Mouse (Mus musculus) kidney, adult 2 months (tissue): ENCODE measurements around the gene Tbc1d25. TPM values are rescaled to one million over a fixed set of nuclear protein-coding genes. Genes with fewer than 3 reads are reported as not detected.

Experiments used
- DNase-seq: peaks from one replicate; pipeline ENCODE4 v3.0.0; 2021
- H3K27ac ChIP-seq: fragments of 200-500 bp; 2 replicates; pipeline ENCODE4 v1.5.1; 2012; ENCODE audit warnings: low read depth, low read length, control low read depth, inconsistent platforms; ENCODE audit not compliant: insufficient read depth
- H3K27me3 ChIP-seq: fragments of 200-500 bp; replicated peaks from 2 replicates; pipeline ENCODE4 v1.6.1; 2012; ENCODE audit warnings: mild to moderate bottlenecking, moderate library complexity, low read length, inconsistent platforms; ENCODE audit not compliant: control insufficient read depth, insufficient read depth
- H3K36me3 ChIP-seq: fragments of 200-500 bp; 2 replicates; pipeline ENCODE4 v1.6.1; 2012; ENCODE audit warnings: mild to moderate bottlenecking, moderate library complexity, low read length, inconsistent platforms; ENCODE audit not compliant: control insufficient read depth, insufficient read depth
- H3K4me1 ChIP-seq: fragments of 200-500 bp; 2 replicates; pipeline ENCODE4 v1.6.1; 2011; ENCODE audit warnings: low read length; ENCODE audit not compliant: control insufficient read depth, insufficient read depth
- H3K4me3 ChIP-seq: fragments of 200-500 bp; 2 replicates; pipeline ENCODE4 v1.5.1; 2011; ENCODE audit warnings: mild to moderate bottlenecking, low read depth, low read length, control low read depth; ENCODE audit not compliant: insufficient read depth
- CTCF ChIP-seq: fragments of 200-500 bp; conservative IDR thresholded peaks from 2 replicates; pipeline ENCODE4 v1.5.1; 2011; ENCODE audit warnings: low read depth, mild to moderate bottlenecking, control low read depth, low read length, moderate library complexity, mixed read lengths; ENCODE audit not compliant: insufficient read depth, insufficient read length
- POLR2A ChIP-seq: fragments of 200-500 bp; IDR thresholded peaks from one replicate; pipeline ENCODE4 v1.6.1; 2011; ENCODE audit warnings: low read depth, low read length, control low read depth
- WGBS: fragments of 180-500 bp; shearing (Covaris S2); methylation state at CpG from one replicate; pipeline ENCODE4 v1.1.7; 2018; 5-methylcytosine and 5-hydroxymethylcytosine counted together
- polyA plus RNA-seq: library from polyadenylated mRNA; depleted of rRNA; stranded (reverse); fragments of >200 nt; gene quantifications from 2 replicates; pipeline ENCODE4 v1.2.3, GENCODE M21; 2012; rRNA removed

Tbc1d25 gene
- polyA plus RNA-seq: 17.0 and 19.0 TPM in 2 replicates

GRCm38 (mm10) chrX:8175504-8176385 lies at the start of gene Tbc1d25:
Gene Tbc1d25 (minus strand): TSS chrX:8176181.
- Histone ChIP-seq H3K4me1 (no peaks in the 10 kb centered on the region), H3K4me3 (peak within 1 kb of the TSS; percentile 82), H3K27me3 (no peaks in the 10 kb centered on the region), H3K27ac (peak within 1 kb of the TSS; percentile 54; the same call in 1 of the 2 replicates), H3K36me3 (no peaks in the 10 kb centered on the region)
- peak; percentile 96 for DNase-seq
- TF ChIP-seq POLR2A: no peak
- TF ChIP-seq CTCF: 0 out of 2 replicates have a peak, but pooled peaks have one; percentile 21
- under 1% methylated on average over 56 of the region's 56 CpGs for WGBS

- WGBS: 90% methylated on average over 7 of the region's 7 CpGs
- no peak for TF ChIP-seq CTCF
- no peak for TF ChIP-seq POLR2A
- H3K36me3 ChIP-seq: no peaks in the 10 kb centered on the region
- H3K27ac ChIP-seq: no peak overlapping the region
- H3K27me3 ChIP-seq: no peaks in the 10 kb centered on the region
- H3K4me1 ChIP-seq: no peaks in the 10 kb centered on the region
- no peak overlapping the region for H3K4me3 ChIP-seq
- no peak for DNase-seq
Observed at GRCm38 (mm10) chrX:8223473-8223872, 47.5 kb upstream of the Tbc1d25 start.

- Histone ChIP-seq H3K27me3 (no peaks in the 10 kb centered on the region), H3K36me3 (no peaks in the 10 kb centered on the region), H3K4me3 (no peak overlapping the region), H3K4me1 (no peaks in the 10 kb centered on the region), H3K27ac (no peak overlapping the region)
- TF ChIP-seq POLR2A: no peak
- no peak for TF ChIP-seq CTCF
- WGBS: 45% methylated on average over 7 of the region's 7 CpGs
- DNase-seq: no peak
Observed at GRCm38 (mm10) chrX:8222678-8223421, 46.9 kb upstream of the Tbc1d25 start.

GRCm38 (mm10) chrX:8222296-8222677 lies 46.3 kb upstream of the Tbc1d25 start:
- no peaks in the 10 kb centered on the region for H3K36me3 ChIP-seq
- 71% methylated on average over 3 of the region's 3 CpGs for WGBS
- no peak overlapping the region for H3K4me3 ChIP-seq
- no peak for TF ChIP-seq POLR2A
- TF ChIP-seq CTCF: no peak
- no peak overlapping the region for H3K27ac ChIP-seq
- no peak for DNase-seq
- H3K27me3 ChIP-seq: no peaks in the 10 kb centered on the region
- H3K4me1 ChIP-seq: no peaks in the 10 kb centered on the region

- Histone ChIP-seq H3K4me3 (no peak overlapping the region), H3K27ac (no peak overlapping the region), H3K4me1 (no peaks in the 10 kb centered on the region), H3K36me3 (no peaks in the 10 kb centered on the region), H3K27me3 (no peaks in the 10 kb centered on the region)
- 31% methylated on average over 8 of the region's 8 CpGs for WGBS
- TF ChIP-seq CTCF (no peak), POLR2A (no peak)
- DNase-seq: no peak
Observed at GRCm38 (mm10) chrX:8219651-8220050, 43.7 kb upstream of the Tbc1d25 start.

GRCm38 (mm10) chrX:8218114-8218513 lies 42.1 kb upstream of the Tbc1d25 start:
- H3K4me1 ChIP-seq: no peaks in the 10 kb centered on the region
- no peak overlapping the region for H3K4me3 ChIP-seq
- H3K27ac ChIP-seq: no peak overlapping the region
- H3K27me3 ChIP-seq: no peaks in the 10 kb centered on the region
- H3K36me3 ChIP-seq: no peaks in the 10 kb centered on the region
- WGBS: 75% methylated on average over 2 of the region's 2 CpGs
- no peak for DNase-seq
- TF ChIP-seq CTCF (no peak), POLR2A (no peak)

GRCm38 (mm10) chrX:8217383-8217782 lies 41.4 kb upstream of the Tbc1d25 start:
- Histone ChIP-seq H3K36me3 (no peaks in the 10 kb centered on the region), H3K4me1 (no peaks in the 10 kb centered on the region), H3K4me3 (no peak overlapping the region), H3K27ac (no peak overlapping the region), H3K27me3 (no peaks in the 10 kb centered on the region)
- WGBS: 60% methylated on average over 6 of the region's 6 CpGs
- no peak for DNase-seq
- TF ChIP-seq POLR2A (no peak), CTCF (no peak)
